Mouse (Mus musculus) cerebellum, adult 9-11 months (tissue): Measurements from ENCODE around the gene Nrm.
A peak's percentile ranks its signal among the peaks of the same experiment; 100 is the strongest.

ENCODE experiments used
- DNase-seq: peaks from one replicate; pipeline ENCODE4 v3.0.0; 2022

Gene Nrm

GRCm38 (mm10) chr17:35909186-35909918 is 48.2 kb downstream of the Nrm start:
- no peak for DNase-seq

GRCm38 (mm10) chr17:35909919-35910369 is 48.8 kb downstream of the Nrm start, which contains the start of gene Atat1:
Gene Atat1, minus strand, starts transcription at chr17:35910075.
- DNase-seq, result peak; percentile 91

GRCm38 (mm10) chr17:35914975-35915374 is 53.9 kb downstream of the Nrm start:
- peak; percentile 52 for DNase-seq
